Mouse (Mus musculus): ENCODE measurements around the gene Tmem135.
A peak's percentile ranks its signal among the peaks of the same experiment; 100 is the strongest.

Gene Tmem135

GRCm38 (mm10) chr7:89416027-89416426 lies 12.0 kb upstream of the Tmem135 start:
- no peak for DNase-seq

- DNase-seq, result no peak
Observed at GRCm38 (mm10) chr7:89412094-89412493, 8.1 kb upstream of the Tmem135 start.

GRCm38 (mm10) chr7:89411346-89411745 lies 7.3 kb upstream of the Tmem135 start:
- no peak for DNase-seq

- no peak for DNase-seq
Observed at GRCm38 (mm10) chr7:89410294-89410693, 6.3 kb upstream of the Tmem135 start.

GRCm38 (mm10) chr7:89407006-89407940 lies 3.3 kb upstream of the Tmem135 start:
- no peak for DNase-seq

- DNase-seq, result no peak
Observed at GRCm38 (mm10) chr7:89406011-89406410, 2.0 kb upstream of the Tmem135 start.

- DNase-seq, result no peak
Observed at GRCm38 (mm10) chr7:89404734-89405440, 865 bp upstream of the Tmem135 start.

- peak; percentile 49 for DNase-seq
Observed at GRCm38 (mm10) chr7:89403053-89403972, 709 bp downstream of the Tmem135 start.

- DNase-seq, result no peak
Observed at GRCm38 (mm10) chr7:89401936-89402335, 2.1 kb downstream of the Tmem135 start.

- DNase-seq, result no peak
Observed at GRCm38 (mm10) chr7:89401136-89401858, 2.7 kb downstream of the Tmem135 start.

GRCm38 (mm10) chr7:89400721-89401120 lies 3.3 kb downstream of the Tmem135 start:
- no peak for DNase-seq

GRCm38 (mm10) chr7:89397837-89398534 lies 6.0 kb downstream of the Tmem135 start:
- DNase-seq, result no peak

GRCm38 (mm10) chr7:89396386-89396785 lies 7.6 kb downstream of the Tmem135 start:
- no peak for DNase-seq

- DNase-seq, result no peak
Observed at GRCm38 (mm10) chr7:89395399-89395798, 8.6 kb downstream of the Tmem135 start.

- DNase-seq, result no peak
Observed at GRCm38 (mm10) chr7:89392825-89393224, 11.2 kb downstream of the Tmem135 start.

- no peak for DNase-seq
Observed at GRCm38 (mm10) chr7:89392388-89392787, 11.6 kb downstream of the Tmem135 start.

- no peak for DNase-seq
Observed at GRCm38 (mm10) chr7:89391831-89392230, 12.2 kb downstream of the Tmem135 start.

GRCm38 (mm10) chr7:89391281-89391680 lies 12.7 kb downstream of the Tmem135 start:
- DNase-seq, result no peak

- no peak for DNase-seq
Observed at GRCm38 (mm10) chr7:89390660-89391059, 13.4 kb downstream of the Tmem135 start.

GRCm38 (mm10) chr7:89388981-89389380 lies 15.0 kb downstream of the Tmem135 start:
- DNase-seq, result no peak

- DNase-seq, result no peak
Observed at GRCm38 (mm10) chr7:89382892-89383291, 21.1 kb downstream of the Tmem135 start.

Data from thymus, postnatal 14 days (tissue).